Mouse (Mus musculus): Measurements from ENCODE around the gene Tanc2.

DNA sequence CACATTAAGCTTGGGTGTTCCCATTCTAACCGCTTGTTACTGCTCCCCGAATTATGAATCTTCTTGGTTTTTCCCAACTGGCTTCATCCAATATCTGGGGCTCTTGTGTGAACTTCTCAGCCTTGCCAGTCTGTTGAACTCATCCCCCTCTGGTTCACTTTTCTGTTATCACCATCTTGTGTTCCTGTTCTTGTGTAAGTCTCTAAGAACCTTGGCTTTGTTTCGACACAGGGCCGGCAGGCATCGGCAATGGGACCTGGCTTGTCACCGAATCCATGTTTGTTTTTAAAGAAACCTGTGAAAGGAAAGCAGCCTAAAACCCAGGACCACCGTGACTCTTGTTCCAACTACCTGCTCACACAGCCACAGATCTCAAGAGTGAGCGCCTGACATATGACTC, 49.0 kb upstream of the Tanc2 start:
- TF ChIP-seq POLR2A (IDR thresholded peaks at IDR 0.05; ENCODE audit: insufficient read depth, low read depth, low read length), result no peak
- TF ChIP-seq CTCF (IDR thresholded peaks at IDR 0.05; ENCODE audit: insufficient read depth, low read depth, low read length), result no peak

Measured in olfactory bulb, adult 2 months (tissue).